Mouse (Mus musculus): Measurements from ENCODE around the gene Rbbp5.

GRCm38 (mm10) chr1:132464651-132465050 lies 12.5 kb upstream of the Rbbp5 start:
- TF ChIP-seq CTCF (IDR thresholded peaks at IDR 0.05; ENCODE audit: insufficient read depth, low read depth, low read length) (no peak), POLR2A (IDR thresholded peaks at IDR 0.05; ENCODE audit: insufficient read depth, low read depth, low read length) (no peak)

Data from olfactory bulb, adult 2 months (tissue).